Mouse (Mus musculus): ENCODE data around the gene Zfp689.
"Not testable (repeated sequence)": the region's sequence is repeated elsewhere in the genome, so short reads cannot be mapped to it uniquely, and the experiment has no call there.

Zfp689 gene

DNA sequence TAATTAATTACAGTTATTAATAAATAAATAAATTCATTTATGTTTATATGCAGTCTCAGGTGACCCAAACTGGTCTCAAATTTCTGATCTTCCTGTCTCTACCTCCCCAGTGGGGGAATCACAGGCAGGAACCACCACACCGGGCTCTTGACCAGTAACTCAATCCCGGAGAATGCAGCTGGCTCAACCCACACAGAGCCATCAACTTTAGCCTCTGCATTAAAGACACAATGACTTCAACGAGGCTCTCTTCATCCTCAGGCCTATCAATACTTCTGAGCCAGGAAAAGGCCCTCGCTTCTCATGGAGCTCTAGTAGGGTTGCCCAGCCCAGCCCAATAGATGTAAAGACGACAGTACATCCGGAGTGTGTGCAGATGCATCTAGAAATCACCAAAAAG, 44.9 kb downstream of the Zfp689 start:
- not testable (repeated sequence) for DNase-seq (ENCODE audit: low spot score)

DNA sequence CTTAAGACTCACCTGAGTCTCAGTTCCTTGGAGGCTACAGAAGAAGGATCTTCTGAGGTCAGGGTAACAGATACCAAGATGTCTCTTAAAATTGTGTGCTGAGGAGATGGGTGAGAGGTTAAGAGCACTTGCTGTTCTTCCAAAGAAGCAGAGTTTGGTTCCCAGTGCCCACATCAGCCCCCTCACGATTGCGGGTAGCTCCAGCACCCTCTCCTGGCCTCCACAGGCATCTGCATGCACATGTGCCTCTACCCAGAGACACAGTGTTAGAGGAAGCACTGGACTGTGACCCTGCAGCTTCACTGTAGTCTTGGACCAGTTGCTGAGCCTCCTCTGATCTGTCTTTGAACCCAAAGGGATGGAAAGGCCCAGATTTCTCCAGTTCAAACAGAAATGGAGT, 46.0 kb downstream of the Zfp689 start:
- no peak for DNase-seq (ENCODE audit: low spot score)

GRCm38 (mm10) chr7:127400355-127400754, 48.6 kb downstream of the Zfp689 start:
- DNase-seq (ENCODE audit: low spot score), result no peak

- no peak for DNase-seq (ENCODE audit: low spot score)
Observed at GRCm38 (mm10) chr7:127393944-127394333, 55.0 kb downstream of the Zfp689 start.

DNA sequence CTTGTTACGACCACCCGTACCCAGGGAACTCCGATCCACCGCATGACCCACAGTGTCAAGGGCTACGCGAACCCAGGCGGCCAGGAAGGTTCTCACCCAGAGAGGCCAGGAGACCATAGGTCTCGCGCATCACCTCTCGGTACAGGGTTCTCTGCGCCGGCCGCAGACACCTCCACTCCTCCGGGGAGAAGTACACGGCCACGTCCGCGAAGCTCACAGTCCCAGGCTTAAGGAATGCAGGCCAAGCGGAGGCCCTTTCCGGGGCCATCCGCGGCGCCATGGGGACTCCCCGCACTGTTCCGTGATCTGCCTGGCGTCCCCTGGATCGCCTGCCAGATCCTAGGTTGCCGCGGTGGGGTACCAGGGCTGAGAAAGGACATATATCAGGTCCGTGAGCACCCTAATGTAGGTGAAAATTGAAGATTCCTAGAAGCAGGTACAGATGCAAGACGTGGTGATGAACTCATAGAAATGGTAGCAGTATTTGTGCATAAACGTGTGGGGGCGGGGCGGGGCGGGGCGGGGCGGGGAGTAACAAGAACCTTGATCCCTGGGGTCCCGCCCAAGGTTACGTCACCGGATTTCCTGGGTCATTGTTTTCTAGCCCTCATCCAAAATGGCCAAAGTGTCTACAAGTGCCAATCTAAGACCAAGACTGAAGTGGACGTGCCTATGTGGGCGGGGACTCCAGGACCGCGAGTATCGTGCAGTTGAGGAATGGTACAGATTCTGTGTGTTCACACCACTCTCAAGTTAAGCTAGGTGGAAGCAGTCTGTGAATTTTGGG, 55.6 kb downstream of the Zfp689 start, which contains the start of gene E430018J23Rik:
TSS of gene E430018J23Rik (minus strand) at position 473 of the 787 bp plus-strand sequence.
- peak; percentile 98 for DNase-seq (ENCODE audit: low spot score)

- DNase-seq (ENCODE audit: low spot score), result no peak
Observed at GRCm38 (mm10) chr7:127392251-127392824, 56.6 kb downstream of the Zfp689 start.
